Mouse (Mus musculus): ENCODE measurements at regions not wholly inside any gene's neighbourhood (a gene's known extent, or its start where the extent isn't known, plus 50 kb on each side); places are given as distances from the start of the nearest gene placed in this dataset.

DNA sequence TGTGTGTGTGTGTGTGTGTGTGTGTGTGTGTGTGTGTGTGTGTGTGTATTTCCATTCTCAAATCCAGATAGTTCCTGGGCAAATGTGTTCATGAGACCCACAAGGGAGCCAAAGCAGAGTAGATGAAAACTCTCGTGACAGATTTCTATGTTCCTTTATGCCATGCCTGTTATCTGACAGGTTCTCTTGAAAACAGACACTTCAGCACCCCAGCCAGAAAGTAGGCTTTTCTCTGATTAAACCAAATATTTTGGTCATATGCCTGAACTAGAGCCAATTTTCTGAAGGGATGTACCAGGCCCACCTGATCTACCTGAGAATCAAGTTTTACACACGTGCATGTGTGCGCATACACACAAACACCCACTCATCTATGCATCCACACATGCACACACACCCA lies 95.5 kb downstream of the Psat1 start:
- Histone ChIP-seq H3K9me3 (ENCODE audit: control insufficient read depth, low read depth, low read length) (no peaks in the 10 kb centered on the region), H3K27me3 (ENCODE audit: control insufficient read depth, insufficient read depth, low read length) (no peaks in the 10 kb centered on the region), H3K9ac (replicated peaks; ENCODE audit: low read depth, low read length) (no peak overlapping the region), H3K36me3 (ENCODE audit: control insufficient read depth, insufficient read depth, low read length) (no peaks in the 10 kb centered on the region), H3K4me2 (replicated peaks; ENCODE audit: low read depth, low read length) (no peak overlapping the region), H3K4me1 (ENCODE audit: control insufficient read depth, insufficient read depth, low read length) (no peaks in the 10 kb centered on the region), H3K4me3 (ENCODE audit: low read depth, low read length) (no peak overlapping the region), H3K27ac (ENCODE audit: low read length) (no peak overlapping the region)
- 92% methylated on average over 3 of the region's 3 CpGs for WGBS
- no peak for ATAC-seq (ENCODE audit: insufficient number of reproducible peaks, insufficient read depth, low FRiP score, low read depth)

DNA sequence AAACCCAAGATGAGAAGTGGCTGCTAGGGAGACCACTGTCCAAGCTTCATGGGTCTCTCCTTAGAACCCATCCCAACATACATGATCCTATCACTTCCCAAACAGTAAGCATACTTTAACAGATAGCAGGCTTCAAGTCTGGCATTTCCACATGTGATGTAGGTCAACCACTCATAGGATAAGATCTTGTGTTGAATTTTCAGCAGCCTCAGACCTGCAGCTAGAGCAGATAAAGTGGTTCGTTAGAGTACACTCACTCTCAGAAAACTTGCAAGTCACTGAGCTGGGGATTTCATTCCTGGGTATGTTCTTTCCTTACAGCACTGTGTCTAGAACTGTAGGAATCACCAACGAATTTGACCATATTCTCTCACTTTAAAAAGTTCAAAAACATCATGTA lies 96.4 kb downstream of the Psat1 start:
- H3K9me3 ChIP-seq (ENCODE audit: control insufficient read depth, low read depth, low read length) = no peaks in the 10 kb centered on the region
- no peak overlapping the region for H3K27ac ChIP-seq (ENCODE audit: low read length)
- no peak overlapping the region for H3K4me2 ChIP-seq (replicated peaks; ENCODE audit: low read depth, low read length)
- H3K36me3 ChIP-seq (ENCODE audit: control insufficient read depth, insufficient read depth, low read length) = no peaks in the 10 kb centered on the region
- no peak overlapping the region for H3K9ac ChIP-seq (replicated peaks; ENCODE audit: low read depth, low read length)
- no peak for ATAC-seq (ENCODE audit: insufficient number of reproducible peaks, insufficient read depth, low FRiP score, low read depth)
- no peaks in the 10 kb centered on the region for H3K4me1 ChIP-seq (ENCODE audit: control insufficient read depth, insufficient read depth, low read length)
- WGBS = 63% methylated on average over 2 of the region's 2 CpGs
- H3K27me3 ChIP-seq (ENCODE audit: control insufficient read depth, insufficient read depth, low read length) = no peaks in the 10 kb centered on the region
- no peak overlapping the region for H3K4me3 ChIP-seq (ENCODE audit: low read depth, low read length)

GRCm38 (mm10) chr19:15849235-15849634 lies 97.9 kb downstream of the Psat1 start:
- H3K27ac ChIP-seq (ENCODE audit: low read length) = no peak overlapping the region
- H3K4me1 ChIP-seq (ENCODE audit: control insufficient read depth, insufficient read depth, low read length) = no peaks in the 10 kb centered on the region
- no peaks in the 10 kb centered on the region for H3K36me3 ChIP-seq (ENCODE audit: control insufficient read depth, insufficient read depth, low read length)
- no peak overlapping the region for H3K4me2 ChIP-seq (replicated peaks; ENCODE audit: low read depth, low read length)
- no peak overlapping the region for H3K4me3 ChIP-seq (ENCODE audit: low read depth, low read length)
- WGBS = 78% methylated on average over 4 of the region's 4 CpGs
- H3K9ac ChIP-seq (replicated peaks; ENCODE audit: low read depth, low read length) = no peak overlapping the region
- no peaks in the 10 kb centered on the region for H3K9me3 ChIP-seq (ENCODE audit: control insufficient read depth, low read depth, low read length)
- no peak for ATAC-seq (ENCODE audit: insufficient number of reproducible peaks, insufficient read depth, low FRiP score, low read depth)
- no peaks in the 10 kb centered on the region for H3K27me3 ChIP-seq (ENCODE audit: control insufficient read depth, insufficient read depth, low read length)

GRCm38 (mm10) chr19:15838327-15838726 lies 108.8 kb downstream of the Psat1 start:
- Histone ChIP-seq H3K9me3 (ENCODE audit: control insufficient read depth, low read depth, low read length) (no peaks in the 10 kb centered on the region), H3K36me3 (ENCODE audit: control insufficient read depth, insufficient read depth, low read length) (no peaks in the 10 kb centered on the region), H3K4me1 (ENCODE audit: control insufficient read depth, insufficient read depth, low read length) (peaks cover 5% of the 10 kb centered on the region; the same call in 1 of the 2 replicates), H3K4me2 (replicated peaks; ENCODE audit: low read depth, low read length) (no peak overlapping the region), H3K27me3 (ENCODE audit: control insufficient read depth, insufficient read depth, low read length) (no peaks in the 10 kb centered on the region), H3K27ac (ENCODE audit: low read length) (no peak overlapping the region), H3K4me3 (ENCODE audit: low read depth, low read length) (no peak overlapping the region), H3K9ac (replicated peaks; ENCODE audit: low read depth, low read length) (no peak overlapping the region)
- no peak for ATAC-seq (ENCODE audit: insufficient number of reproducible peaks, insufficient read depth, low FRiP score, low read depth)
- WGBS = 41% methylated on average over 5 of the region's 5 CpGs

GRCm38 (mm10) chr19:15837715-15838175 lies 109.4 kb downstream of the Psat1 start:
- no peak overlapping the region for H3K4me3 ChIP-seq (ENCODE audit: low read depth, low read length)
- H3K36me3 ChIP-seq (ENCODE audit: control insufficient read depth, insufficient read depth, low read length) = no peaks in the 10 kb centered on the region
- no peak overlapping the region for H3K4me2 ChIP-seq (replicated peaks; ENCODE audit: low read depth, low read length)
- no peaks in the 10 kb centered on the region for H3K9me3 ChIP-seq (ENCODE audit: control insufficient read depth, low read depth, low read length)
- WGBS = 18% methylated on average over 1 of the region's 1 CpGs
- no peak for ATAC-seq (ENCODE audit: insufficient number of reproducible peaks, insufficient read depth, low FRiP score, low read depth)
- no peak overlapping the region for H3K27ac ChIP-seq (ENCODE audit: low read length)
- no peaks in the 10 kb centered on the region for H3K27me3 ChIP-seq (ENCODE audit: control insufficient read depth, insufficient read depth, low read length)
- no peak overlapping the region for H3K9ac ChIP-seq (replicated peaks; ENCODE audit: low read depth, low read length)
- H3K4me1 ChIP-seq (ENCODE audit: control insufficient read depth, insufficient read depth, low read length) = peaks cover 5% of the 10 kb centered on the region; the same call in 1 of the 2 replicates

- Histone ChIP-seq H3K27me3 (ENCODE audit: control insufficient read depth, insufficient read depth, low read length) (no peaks in the 10 kb centered on the region), H3K9ac (replicated peaks; ENCODE audit: low read depth, low read length) (no peak overlapping the region), H3K36me3 (ENCODE audit: control insufficient read depth, insufficient read depth, low read length) (no peaks in the 10 kb centered on the region), H3K4me2 (replicated peaks; ENCODE audit: low read depth, low read length) (no peak overlapping the region), H3K27ac (ENCODE audit: low read length) (no peak overlapping the region), H3K4me1 (ENCODE audit: control insufficient read depth, insufficient read depth, low read length) (peaks cover 5% of the 10 kb centered on the region; the same call in 1 of the 2 replicates), H3K9me3 (ENCODE audit: control insufficient read depth, low read depth, low read length) (no peaks in the 10 kb centered on the region), H3K4me3 (ENCODE audit: low read depth, low read length) (no peak overlapping the region)
- WGBS = 12% methylated on average over 7 of the region's 7 CpGs
- ATAC-seq (ENCODE audit: insufficient number of reproducible peaks, insufficient read depth, low FRiP score, low read depth) = no peak
Measured at GRCm38 (mm10) chr19:15836956-15837714, 110.0 kb downstream of the Psat1 start.

DNA sequence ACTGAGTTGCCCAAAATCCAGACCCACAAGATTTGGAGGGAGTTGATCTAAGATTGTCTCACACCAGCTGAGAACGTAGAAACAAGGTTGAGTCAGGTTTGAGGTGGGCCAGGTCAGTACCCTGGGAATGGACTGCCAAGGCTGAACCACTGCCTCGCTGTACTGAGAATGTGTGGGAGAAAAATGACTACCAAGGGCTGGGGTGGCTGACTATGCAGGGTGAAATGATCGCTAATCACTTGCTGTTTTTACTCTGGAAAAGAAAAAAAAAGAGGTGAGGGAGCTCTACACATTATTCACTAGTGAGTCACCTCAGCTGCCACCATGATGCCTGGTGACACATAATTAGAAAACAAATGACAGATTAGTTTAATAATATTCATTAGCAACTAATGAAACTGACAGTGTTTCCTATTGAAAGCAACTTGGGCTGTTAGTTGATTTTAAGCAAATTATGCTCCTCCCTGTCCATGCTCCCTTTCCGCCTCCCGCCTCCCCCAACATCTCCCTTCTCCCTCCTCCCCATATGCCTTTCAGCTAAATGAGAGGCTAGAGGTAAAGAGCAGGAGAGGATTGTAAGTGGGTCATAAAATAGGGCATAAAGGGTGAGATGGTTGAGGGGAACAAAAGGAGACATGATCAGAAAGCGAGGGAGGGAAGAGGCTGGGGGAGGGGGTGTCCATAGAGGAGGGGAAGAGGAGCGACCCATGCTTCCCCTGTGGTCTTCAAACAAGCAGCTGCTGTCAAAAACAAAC lies 110.8 kb downstream of the Psat1 start:
- no peaks in the 10 kb centered on the region for H3K27me3 ChIP-seq (ENCODE audit: control insufficient read depth, insufficient read depth, low read length)
- H3K9me3 ChIP-seq (ENCODE audit: control insufficient read depth, low read depth, low read length) = no peaks in the 10 kb centered on the region
- H3K4me3 ChIP-seq (ENCODE audit: low read depth, low read length) = no peak overlapping the region
- no peak overlapping the region for H3K27ac ChIP-seq (ENCODE audit: low read length)
- WGBS = 49% methylated on average over 7 of the region's 7 CpGs
- no peak overlapping the region for H3K9ac ChIP-seq (replicated peaks; ENCODE audit: low read depth, low read length)
- no peaks in the 10 kb centered on the region for H3K36me3 ChIP-seq (ENCODE audit: control insufficient read depth, insufficient read depth, low read length)
- peaks cover 5% of the 10 kb centered on the region; the same call in 1 of the 2 replicates for H3K4me1 ChIP-seq (ENCODE audit: control insufficient read depth, insufficient read depth, low read length)
- ATAC-seq (ENCODE audit: insufficient number of reproducible peaks, insufficient read depth, low FRiP score, low read depth) = no peak
- H3K4me2 ChIP-seq (replicated peaks; ENCODE audit: low read depth, low read length) = no peak overlapping the region

DNA sequence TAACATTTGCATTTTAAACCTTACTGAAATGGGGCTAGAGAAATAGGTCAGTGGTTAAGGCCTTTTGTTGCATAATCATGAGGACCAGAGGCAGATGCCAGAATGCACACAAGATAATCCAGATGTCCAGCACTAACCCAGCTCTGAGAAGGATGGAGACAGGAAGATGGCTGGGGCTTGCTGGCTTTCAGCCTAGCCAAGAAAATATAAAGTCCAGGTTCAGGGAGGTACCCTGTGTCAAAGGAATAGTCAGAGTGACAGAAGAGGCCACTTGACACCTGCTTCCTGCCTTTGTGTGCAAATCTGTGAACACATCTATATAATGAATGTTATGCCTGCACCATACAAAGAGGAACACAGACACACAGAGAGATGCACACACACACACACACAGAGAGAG lies 116.8 kb downstream of the Psat1 start:
- ATAC-seq (ENCODE audit: insufficient number of reproducible peaks, insufficient read depth, low FRiP score, low read depth) = no peak
- Histone ChIP-seq H3K4me2 (replicated peaks; ENCODE audit: low read depth, low read length) (no peak overlapping the region), H3K36me3 (ENCODE audit: control insufficient read depth, insufficient read depth, low read length) (no peaks in the 10 kb centered on the region), H3K9me3 (ENCODE audit: control insufficient read depth, low read depth, low read length) (no peaks in the 10 kb centered on the region), H3K4me1 (ENCODE audit: control insufficient read depth, insufficient read depth, low read length) (0 out of 2 replicates have a peak, but pooled peaks cover 3% of the 10 kb centered on the region), H3K27ac (ENCODE audit: low read length) (no peak overlapping the region), H3K27me3 (ENCODE audit: control insufficient read depth, insufficient read depth, low read length) (no peaks in the 10 kb centered on the region), H3K9ac (replicated peaks; ENCODE audit: low read depth, low read length) (no peak overlapping the region), H3K4me3 (ENCODE audit: low read depth, low read length) (no peak overlapping the region)
